Mouse (Mus musculus) 416B (cell line): Measurements from ENCODE around the gene Nell1.

Source experiments
- DNase-seq: peaks from one replicate; pipeline ENCODE4 v3.0.0; 2011; ENCODE audit warnings: low read depth

Gene Nell1

GRCm38 (mm10) chr7:50549572-50549971, 574.9 kb downstream of the Nell1 start:
- no peak for DNase-seq

GRCm38 (mm10) chr7:50551426-50551825, 576.8 kb downstream of the Nell1 start:
- no peak for DNase-seq

- DNase-seq = no peak
These were observed 588.0 kb downstream of the Nell1 start for GRCm38 (mm10) chr7:50562708-50563107.

- no peak for DNase-seq
These were observed 599.2 kb downstream of the Nell1 start for GRCm38 (mm10) chr7:50573841-50574240.

GRCm38 (mm10) chr7:50588642-50589424, 614.2 kb downstream of the Nell1 start:
- DNase-seq = no peak

- no peak for DNase-seq
These were observed 624.2 kb downstream of the Nell1 start, which contains the start of gene 4933405O20Rik for GRCm38 (mm10) chr7:50598890-50599289. 4933405O20Rik (plus strand) TSS chr7:50599190.

- DNase-seq = no peak
These were observed 639.4 kb downstream of the Nell1 start for GRCm38 (mm10) chr7:50614101-50614500.

GRCm38 (mm10) chr7:50629186-50629585, 654.5 kb downstream of the Nell1 start:
- DNase-seq = no peak

GRCm38 (mm10) chr7:50633147-50633546, 658.5 kb downstream of the Nell1 start:
- DNase-seq = no peak

GRCm38 (mm10) chr7:50672266-50672665, 697.6 kb downstream of the Nell1 start:
- DNase-seq = no peak

- DNase-seq = no peak
These were observed 700.8 kb downstream of the Nell1 start for GRCm38 (mm10) chr7:50675444-50675843.

GRCm38 (mm10) chr7:50677511-50677910, 702.8 kb downstream of the Nell1 start:
- no peak for DNase-seq

- DNase-seq = no peak
These were observed 711.7 kb downstream of the Nell1 start for GRCm38 (mm10) chr7:50686337-50686736.

GRCm38 (mm10) chr7:50725166-50725565, 750.5 kb downstream of the Nell1 start:
- DNase-seq = no peak

- peak; percentile 6 for DNase-seq
These were observed 756.3 kb downstream of the Nell1 start for GRCm38 (mm10) chr7:50730951-50731350.

GRCm38 (mm10) chr7:50755516-50755915, 780.9 kb downstream of the Nell1 start:
- no peak for DNase-seq

- no peak for DNase-seq
These were observed 781.7 kb downstream of the Nell1 start for GRCm38 (mm10) chr7:50756409-50756808.

- no peak for DNase-seq
These were observed 798.9 kb downstream of the Nell1 start for GRCm38 (mm10) chr7:50773516-50773915.

- no peak for DNase-seq
These were observed 806.4 kb downstream of the Nell1 start for GRCm38 (mm10) chr7:50781105-50781504.

GRCm38 (mm10) chr7:50783652-50784051, 809.0 kb downstream of the Nell1 start:
- DNase-seq = peak; percentile 10

- DNase-seq = no peak
These were observed 851.5 kb downstream of the Nell1 start for GRCm38 (mm10) chr7:50826180-50826579.

- DNase-seq = no peak
These were observed 858.1 kb downstream of the Nell1 start for GRCm38 (mm10) chr7:50832799-50833198.

GRCm38 (mm10) chr7:50842646-50843045, 868.0 kb downstream of the Nell1 start:
- DNase-seq = no peak

GRCm38 (mm10) chr7:50847921-50848320, 873.3 kb downstream of the Nell1 start:
- DNase-seq = no peak
